Mouse (Mus musculus): ENCODE data around the gene Galnt14. TPM values are rescaled to one million over a fixed set of nuclear protein-coding genes. Genes with fewer than 3 reads are reported as not detected.

The Galnt14 gene
- total RNA-seq, 1 experiment from 2014 or later, result 0.89 TPM

DNA sequence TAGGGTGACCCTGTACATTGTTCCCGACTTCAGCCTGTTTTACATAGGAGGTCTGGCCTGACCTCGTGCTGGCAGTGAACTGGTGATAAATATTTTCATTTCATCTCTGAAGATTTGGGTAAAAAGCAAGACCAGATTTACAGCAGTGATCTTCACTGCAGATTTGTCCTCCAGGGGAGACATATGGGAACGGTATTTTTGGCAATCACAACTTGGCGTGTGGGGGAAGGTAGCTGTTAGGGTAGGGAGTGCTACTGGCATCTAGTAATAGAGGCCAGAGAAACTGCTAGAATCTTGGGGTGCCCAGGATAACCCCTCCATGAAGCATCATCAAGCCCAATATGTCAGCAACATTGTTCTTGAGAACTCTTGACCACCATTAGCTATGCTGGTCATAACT, 138.3 kb downstream of the Galnt14 start:
- no peak for DNase-seq

DNA sequence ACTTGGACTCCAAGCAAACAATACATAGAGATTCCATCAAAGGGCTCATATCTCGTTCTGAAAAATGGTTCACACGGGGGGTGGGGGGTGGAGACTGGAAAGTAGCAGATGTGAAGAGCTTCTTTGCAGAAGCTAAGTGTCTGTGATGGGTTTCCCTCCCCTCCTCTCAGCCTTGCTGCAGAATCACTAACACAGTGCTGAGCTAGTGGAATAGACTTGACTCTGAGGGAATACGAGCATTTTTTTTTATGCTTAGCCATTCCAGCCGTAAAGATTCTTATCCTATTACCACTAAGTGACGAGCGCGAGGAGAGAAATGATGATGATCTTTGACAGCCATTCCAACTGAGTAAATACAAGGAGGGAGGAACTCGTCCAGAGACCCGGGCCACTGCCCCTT, 142.0 kb downstream of the Galnt14 start:
- no peak for DNase-seq

DNA sequence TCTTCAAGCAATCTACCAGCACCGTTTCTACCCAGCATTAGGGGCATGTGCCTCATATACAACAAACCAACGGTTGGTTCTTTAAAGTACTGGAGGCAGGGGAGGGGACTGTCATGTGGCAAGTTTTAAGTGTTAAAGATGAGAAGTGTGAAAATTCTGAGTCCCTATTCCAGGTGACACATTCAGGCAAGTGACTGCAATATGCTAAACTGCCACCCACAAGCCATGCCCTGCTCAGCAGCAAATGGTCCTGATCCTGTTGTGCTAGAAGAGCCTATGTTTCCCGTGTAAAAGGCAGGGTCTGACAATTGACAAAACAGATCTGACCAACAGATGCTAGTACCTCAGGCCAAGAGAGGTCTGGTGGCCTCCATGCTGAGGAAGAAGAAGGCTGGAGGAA, 149.1 kb downstream of the Galnt14 start:
- no peak for DNase-seq

DNA sequence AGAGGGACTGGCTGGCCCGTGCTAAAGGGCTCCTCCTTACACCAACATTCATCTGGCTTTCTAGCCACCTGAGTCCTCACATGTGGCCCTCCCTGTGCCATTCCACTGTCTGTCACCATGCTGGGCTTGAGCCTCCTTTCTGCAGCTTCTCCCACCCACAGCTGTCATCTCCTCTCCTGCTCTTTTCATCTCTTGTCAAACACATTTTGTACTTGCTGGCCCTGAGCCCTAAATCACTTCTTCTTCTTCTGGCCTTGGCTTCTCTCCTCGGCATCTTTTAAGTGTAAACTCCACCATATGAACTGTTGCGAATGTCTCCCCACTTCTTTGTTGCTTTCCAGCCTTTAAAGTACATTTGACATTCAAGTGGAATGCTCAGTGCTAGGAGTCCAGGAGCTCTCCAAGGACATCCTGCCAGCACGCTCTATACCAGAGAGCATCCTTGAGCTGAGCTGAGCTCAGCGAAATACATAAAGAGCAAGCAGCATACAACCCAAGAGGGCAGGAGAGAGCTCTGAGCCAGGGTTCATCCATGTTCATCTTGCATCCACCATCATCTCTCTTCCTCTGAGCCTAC, 150.0 kb downstream of the Galnt14 start:
- DNase-seq, result no peak

DNA sequence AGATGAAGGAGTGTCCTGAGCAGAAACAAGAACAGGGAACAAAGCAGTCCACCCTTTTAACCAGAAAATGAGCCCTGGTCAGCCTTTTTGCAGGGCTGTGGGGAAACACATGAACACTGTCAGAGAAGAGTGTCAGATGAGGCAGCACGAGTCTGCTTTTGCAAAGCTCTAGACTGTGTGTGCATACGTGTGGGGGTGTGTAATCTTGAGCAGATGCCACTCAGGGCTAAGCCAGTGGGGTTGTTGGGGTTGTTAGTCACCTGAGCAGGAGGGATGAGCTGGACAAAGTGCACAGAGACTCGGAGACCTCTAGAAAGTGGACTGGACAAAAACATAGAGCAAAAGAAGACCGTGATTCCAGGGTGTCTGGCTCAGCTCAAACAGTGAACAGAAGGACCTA, 150.8 kb downstream of the Galnt14 start:
- no peak for DNase-seq

DNA sequence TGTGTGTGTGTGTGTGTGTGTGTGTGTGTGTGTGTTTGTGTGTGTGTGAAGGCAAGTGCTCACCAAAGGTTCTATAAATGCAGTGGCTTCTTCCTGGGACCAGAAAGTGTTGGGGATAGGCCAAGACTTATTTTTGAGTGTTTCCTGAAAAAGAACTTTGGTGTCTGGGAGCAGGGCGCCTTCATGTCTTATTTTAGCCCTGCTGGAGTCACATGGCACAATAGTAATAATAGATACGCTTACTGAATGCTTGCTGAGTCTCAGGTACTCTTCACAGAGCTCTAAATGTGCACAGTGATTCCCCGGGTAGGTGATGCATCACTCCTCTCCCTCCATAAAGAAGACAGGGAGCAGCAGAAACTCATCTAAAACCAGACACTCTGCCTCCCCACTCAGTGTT, 153.2 kb downstream of the Galnt14 start:
- DNase-seq, result no peak

DNA sequence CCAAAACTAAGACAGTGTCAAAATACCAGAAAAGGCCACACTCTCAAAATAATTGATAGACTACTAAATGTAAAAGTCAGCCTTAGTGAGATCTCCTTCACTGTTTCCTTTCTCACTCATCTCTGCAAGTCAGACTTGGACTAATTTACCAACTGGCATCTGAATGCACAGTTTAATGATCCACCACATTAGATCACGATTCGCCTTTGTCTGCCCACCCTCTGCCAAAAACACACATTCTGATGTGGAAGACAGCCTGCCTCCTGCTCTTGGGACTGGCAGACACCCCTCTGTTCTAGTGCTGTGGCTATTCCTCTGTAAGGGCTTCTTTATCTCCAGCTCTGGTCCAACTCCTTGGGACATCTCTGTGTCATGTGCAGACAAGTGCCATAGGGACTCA, 153.8 kb downstream of the Galnt14 start:
- no peak for DNase-seq

DNA sequence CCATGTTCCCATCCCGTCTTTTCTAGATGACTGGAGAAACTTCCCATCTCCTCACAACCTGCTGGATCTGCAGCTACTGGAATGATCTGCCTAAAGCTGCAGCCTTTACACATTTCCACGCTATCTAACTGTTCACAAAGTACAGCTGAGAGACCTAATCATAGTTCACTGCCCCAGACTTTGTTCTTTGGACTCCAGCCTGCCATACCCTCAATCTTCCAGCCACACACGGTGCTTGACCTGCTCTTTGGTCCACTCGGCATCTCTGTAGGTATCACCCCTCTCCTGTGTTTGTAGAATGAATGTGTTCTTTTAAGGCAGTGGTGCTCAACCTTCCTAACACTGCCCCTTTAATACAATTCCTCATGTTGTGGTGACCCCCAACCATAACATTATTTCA, 155.6 kb downstream of the Galnt14 start:
- no peak for DNase-seq

DNA sequence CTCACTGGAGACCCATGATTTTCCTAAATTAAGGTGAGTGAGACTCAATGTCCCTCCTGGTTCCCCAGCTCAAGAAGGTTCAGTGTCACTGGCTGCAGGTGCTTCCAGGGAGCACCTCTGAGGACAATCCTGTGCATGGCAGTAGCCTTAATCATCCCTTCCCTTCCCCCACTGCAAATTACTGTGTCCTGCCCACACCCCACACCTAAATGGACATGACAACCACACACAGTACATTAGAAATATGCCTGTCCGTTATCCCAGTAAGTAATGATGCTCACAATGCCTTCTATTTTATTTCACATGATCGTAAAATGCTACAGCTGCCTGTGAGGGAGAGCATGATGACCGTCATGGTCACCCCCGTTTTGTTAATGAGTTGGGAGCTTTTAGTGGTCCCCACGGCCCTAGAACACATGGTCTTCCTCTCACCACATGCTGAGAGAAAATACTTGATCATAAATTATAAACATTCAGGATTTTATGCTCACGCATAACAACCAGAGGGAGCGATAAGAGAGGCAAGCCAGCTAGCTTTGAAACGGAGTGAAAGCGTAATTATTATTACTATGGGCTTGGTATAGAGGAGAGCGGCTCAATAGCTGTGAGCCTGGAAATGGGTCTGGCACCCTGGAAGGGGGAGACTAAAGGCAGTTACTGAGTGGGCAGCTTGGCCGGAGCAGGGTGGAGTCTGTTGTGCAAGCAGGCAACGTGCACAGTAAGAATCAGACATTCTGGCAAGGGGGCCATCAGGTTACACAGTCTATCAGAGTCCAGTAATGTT, 161.3 kb downstream of the Galnt14 start:
- no peak for DNase-seq

DNA sequence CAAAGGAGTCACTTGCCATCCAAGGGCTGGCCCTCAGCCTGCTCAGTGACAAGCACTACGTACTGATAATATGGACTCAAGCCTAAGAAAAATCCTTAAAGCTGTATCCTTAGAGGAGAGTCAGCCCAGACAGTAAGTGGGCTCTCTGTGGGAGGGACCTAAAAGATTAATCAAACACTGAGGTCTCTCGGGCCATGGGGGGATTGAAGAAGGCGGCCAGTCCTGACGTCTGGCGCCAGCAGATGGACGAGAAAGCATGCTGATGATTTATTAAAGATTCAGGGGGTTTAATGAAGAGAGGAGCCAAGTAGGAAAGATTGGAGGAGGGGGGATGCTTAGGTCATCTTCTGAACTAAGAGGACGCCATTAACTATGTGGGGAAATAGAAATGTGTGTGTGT, 162.1 kb downstream of the Galnt14 start:
- no peak for DNase-seq

DNA sequence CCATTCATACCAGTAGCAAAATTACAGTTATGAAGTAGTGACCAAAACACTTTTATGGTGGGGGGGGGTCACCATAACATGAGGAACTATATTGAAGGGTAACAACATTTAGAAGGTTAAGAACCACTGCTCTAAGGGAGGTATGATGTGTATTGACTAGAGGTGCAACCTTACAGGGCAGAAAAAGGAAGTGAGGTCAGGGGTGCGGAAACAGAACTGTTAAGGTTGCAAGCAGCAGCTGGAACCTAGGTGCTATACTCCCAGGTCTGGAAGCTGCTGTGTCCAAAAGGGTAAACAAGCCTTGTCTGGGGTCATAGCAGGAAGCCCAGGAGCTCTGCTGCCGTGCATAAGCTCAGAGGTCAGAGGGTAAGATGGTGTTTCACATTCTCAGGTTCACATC, 162.8 kb downstream of the Galnt14 start:
- DNase-seq, result no peak

DNA sequence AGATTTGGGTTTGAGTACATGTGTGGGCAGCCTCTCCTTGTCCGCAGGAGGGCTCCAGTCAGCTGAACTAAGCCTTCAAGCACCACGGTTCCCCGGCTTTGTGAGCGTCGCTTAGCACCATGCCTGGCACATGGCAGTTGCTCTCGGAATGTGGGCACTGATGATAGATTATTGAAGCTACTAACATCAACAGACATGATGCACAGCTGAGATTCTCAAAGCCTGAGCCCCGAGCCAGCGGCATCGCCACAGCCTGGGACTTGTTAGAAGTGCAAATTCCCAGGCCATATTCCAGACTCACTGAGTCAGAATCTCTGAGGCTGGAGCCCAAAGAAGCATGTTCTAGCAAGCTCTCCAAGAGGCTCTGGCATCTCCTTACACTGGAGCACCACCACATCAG, 168.3 kb downstream of the Galnt14 start:
- DNase-seq, result no peak

DNA sequence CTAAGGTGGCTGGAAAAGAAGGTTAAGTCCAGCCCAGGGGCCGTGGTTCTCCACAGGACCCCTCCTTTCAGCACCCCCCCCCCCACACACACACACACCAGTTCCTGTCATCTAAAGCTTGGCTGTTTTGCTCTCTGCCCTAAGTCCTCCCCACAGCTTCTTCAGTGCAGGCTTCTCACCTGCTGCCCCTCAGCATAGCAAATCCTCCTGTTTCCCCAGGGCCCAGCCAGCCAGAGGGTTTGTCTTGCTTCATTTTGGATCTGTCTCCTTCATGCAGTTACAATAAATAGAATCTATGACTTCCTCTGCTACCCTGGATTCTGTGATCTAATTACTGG, 169.1 kb downstream of the Galnt14 start:
- DNase-seq, result no peak

DNA sequence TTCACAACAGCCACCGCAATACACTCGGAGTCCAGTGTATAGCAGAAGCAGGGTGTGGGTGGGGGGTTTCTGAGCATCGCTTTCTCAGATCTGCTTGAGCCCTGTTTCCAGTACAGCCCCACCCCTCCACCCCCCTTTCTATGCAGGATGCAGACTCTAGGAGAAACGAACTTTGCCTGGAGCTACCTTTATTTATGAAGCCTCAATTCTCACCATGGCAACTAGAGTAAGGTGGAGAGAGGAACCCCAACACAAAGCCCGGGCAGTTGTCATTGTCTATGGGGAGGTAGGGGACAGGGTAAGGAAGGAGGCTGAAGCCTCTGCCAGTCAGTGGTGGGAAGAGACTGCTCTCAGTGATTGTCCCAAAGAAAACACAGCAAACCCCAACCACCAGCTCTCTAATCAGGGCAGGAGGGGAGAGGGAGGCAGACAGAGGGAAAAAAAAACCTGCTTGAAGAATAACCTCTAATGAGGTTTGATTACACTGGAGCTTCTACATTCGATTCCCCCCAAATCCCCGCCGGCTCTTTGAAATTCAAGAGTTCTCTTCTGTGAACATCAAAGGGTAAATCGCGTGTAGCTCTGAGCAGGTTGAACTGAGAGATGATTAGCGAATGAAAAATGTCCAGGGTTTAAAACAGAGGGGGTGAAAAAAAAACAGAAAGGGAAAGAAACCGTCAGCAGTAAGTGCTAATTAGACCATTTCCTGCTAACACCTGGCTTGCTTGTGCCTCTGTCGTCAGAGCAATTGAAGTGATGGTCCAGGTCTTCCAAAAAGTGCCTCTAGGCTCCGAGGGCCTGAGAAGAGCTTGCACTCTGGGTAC, 169.6 kb downstream of the Galnt14 start:
- no peak for DNase-seq

DNA sequence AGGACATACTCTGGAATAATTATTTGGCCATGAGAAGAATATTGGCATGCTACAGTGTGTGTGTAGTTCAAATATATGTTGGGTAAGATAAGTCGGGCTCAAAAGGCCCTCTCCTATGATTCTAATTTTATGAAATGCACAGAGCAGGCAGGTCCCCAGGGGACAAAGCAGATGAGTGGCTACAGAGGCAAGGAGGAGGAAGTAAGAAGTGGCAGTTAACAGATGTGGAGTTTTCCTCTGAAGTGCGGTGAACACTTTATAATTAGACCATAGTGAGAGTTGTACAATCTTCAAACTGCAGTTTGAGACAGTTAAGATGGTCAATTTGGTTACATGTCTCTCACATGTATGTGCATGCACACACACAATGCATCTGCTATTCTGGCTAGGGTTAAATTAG, 178.4 kb downstream of the Galnt14 start:
- DNase-seq, result no peak

DNA sequence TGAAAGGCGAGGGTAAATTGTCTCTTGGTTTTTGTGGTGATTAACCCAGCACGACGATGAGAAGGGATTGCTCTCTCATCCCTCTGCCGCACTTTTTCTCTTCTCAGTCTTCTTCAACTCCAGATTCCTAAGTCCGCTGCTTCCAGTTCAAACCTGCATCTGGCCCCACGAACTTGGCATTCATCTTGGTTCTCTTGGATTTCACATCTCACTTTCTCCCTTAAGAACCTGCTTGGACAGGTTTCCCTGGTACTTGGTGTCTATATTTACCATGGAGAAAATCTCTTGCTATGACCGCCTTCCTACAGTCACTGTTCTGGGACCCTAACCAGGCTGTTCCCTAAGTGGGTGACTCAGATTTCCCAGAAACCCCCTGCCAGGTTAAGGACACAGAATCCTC, 188.1 kb downstream of the Galnt14 start:
- DNase-seq, result no peak

DNA sequence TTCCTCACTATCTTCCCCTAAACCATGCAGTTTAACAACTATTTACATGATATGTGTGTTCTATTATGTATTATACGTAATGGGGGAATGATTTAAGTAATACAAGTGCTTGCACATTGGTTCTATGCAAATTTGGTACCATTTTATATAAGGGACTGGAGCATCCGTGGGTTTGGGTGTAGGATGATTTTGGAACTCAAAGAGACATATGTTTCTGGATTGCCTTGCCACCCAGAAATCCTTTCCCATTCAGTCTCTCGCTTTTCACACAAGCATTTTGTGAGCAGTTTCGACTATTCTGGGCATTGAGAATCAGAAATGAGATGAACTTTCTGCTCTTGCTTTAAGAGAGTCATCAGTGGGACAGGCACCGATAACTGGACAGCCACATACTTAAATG, 190.9 kb downstream of the Galnt14 start:
- no peak for DNase-seq

DNA sequence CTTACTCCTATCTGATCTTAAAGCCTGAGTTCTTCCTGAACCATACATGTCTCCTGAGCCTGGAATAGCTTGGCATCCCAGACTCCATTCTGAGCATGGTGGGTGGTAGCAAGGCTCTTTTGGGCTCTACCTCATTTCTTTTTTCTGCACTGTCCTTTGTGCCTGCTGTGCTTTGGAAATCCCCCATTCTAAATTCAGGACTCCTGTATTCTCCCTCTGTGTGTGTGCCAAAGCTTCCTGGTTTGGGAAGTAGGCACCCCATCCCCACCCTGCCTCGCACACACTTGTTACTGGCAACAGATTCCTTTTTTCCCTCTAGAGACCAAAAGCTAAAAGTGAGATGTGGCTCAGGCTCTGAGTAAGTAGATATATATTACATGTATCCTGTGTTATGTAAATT, 191.9 kb downstream of the Galnt14 start:
- DNase-seq, result no peak

DNA sequence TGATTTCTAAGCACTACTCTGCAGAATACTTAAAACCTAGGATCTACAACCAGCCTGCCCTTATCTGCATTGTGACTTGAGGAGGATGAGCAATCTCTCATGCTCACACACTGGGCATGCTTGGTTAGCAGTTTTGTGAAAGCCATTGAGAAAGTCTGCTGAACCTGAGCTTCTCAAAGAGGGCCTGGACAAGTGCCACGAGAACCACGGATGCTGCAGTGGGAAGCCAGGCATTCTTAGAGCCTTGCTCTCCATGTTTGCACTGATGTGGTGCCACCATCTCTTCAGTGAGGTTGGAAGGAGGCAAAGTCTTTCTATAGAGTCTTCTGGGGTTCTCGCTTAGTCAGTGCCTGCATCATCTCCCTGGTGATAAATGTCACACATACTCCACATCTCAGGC, 194.7 kb downstream of the Galnt14 start:
- DNase-seq, result no peak

DNA sequence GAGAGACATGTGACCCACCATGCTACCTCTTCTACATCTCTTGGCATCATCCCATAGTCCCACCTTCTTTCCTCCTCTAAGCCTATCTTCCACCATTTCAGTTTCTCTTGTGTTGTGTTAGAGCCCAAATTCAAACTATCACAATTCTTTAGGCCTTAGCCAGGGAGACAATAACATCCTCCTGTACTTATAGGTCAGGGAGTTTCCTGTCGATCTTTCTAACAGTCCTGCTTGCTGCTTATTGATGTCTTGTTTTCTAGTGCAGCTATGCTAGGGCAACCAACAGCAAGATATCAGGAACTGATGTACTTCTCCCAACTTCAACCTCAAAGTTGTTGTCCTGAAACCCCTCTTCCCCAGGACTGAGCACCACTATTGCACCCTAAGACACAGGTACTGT, 195.4 kb downstream of the Galnt14 start:
- DNase-seq, result no peak

DNA sequence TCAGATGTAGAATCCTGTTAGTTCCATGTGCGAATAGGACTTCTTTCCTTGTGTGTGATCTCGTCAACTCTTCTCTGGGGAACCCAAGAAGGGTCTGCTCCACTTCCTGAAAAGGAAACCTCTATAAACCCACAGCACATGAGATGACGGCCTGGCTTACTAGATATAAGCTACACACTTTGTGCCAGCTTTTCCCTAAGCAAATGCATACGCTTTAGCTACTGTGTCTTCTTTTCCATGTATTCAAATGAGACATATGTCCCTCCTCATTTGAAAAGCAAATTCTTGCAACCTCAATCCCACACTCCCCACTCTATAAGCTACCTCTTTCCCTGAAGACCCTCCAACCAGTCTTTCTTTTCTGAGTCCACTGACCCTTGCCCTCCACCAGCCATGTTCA, 196.0 kb downstream of the Galnt14 start:
- no peak for DNase-seq

DNA sequence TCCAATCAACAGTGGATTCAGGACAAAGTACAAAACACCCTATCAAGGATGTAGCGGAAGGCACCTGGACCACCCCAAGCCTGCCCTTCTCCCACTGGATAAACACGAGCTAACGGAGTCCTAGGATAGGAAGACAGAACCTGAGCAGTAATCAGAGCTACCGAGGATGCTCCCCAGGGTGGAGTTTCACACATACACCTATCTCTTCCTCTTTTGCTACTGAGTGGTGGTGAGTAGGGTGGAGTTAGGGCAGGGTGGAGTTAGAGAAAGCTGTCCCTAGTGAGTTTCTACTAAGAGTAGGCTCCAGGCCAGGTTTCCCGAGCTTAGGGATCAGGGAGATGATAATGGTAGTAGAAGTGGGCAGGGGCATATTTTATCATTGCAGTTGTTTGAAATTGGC, 197.4 kb downstream of the Galnt14 start:
- DNase-seq, result no peak

DNA sequence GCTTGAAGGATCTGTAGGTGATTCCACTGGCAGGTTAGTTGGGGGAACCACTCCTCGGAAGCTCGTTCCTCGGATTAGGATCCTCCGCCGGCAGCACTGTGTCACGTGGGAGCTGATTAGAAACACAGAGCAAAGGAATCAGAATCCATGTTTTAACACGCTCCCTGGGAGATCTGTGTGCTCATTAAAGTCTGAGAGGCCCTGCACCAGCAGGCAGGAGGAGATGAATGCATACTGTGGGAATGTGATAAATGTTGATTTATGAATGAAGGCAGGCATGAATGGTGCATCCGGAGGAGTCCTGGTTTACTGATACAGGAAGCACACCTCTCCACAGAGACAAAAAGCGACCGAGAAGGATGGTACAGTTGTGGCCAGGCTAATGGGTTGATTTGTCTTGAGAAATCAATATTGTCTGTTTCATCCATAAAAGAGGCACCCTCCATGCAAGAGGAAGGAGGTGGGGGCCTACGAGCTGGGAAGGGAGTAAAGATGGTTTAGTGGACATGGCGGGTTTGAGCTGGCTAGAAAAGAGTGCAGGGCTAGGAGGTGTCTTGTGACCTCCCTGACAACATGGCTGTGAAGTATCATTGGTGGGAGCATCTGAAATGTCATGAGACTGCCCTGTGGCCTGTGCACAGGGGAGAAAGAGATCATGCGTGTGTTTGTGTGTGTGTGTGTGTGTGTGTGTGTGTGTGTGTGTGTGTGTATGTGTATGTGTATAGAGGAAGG, 202.3 kb downstream of the Galnt14 start:
- no peak for DNase-seq

Data from adrenal gland, postnatal 14 days (tissue).